Mouse (Mus musculus): ENCODE data around the gene Kdr.

Kdr gene

GRCm38 (mm10) chr5:75978374-75979100 is at the start of gene Kdr:
Gene Kdr (minus strand): TSS chr5:75978458.
- no peak for DNase-seq

DNA sequence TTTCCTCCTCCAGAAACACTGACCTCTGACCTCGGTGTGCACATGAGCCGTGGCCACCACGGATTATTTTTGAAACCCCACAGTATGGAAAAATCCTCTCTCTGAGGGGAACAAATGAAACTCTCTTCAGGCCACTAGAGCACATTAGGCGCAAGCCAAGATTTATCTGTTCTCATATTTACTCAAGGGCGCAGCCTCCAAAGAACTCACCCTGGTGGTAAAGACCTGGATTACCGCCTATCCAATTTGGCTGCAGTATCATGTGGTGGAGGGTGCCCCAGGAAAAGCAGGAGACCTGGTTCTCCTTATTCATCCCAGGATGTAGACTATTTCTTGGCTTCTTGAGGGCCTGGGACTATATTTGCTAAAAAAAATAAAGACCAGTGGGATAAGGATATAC is 48.5 kb upstream of the Kdr start:
- no peak for DNase-seq

- peak; percentile 8 for DNase-seq
These were observed 47.9 kb upstream of the Kdr start for GRCm38 (mm10) chr5:76025996-76026665.

DNA sequence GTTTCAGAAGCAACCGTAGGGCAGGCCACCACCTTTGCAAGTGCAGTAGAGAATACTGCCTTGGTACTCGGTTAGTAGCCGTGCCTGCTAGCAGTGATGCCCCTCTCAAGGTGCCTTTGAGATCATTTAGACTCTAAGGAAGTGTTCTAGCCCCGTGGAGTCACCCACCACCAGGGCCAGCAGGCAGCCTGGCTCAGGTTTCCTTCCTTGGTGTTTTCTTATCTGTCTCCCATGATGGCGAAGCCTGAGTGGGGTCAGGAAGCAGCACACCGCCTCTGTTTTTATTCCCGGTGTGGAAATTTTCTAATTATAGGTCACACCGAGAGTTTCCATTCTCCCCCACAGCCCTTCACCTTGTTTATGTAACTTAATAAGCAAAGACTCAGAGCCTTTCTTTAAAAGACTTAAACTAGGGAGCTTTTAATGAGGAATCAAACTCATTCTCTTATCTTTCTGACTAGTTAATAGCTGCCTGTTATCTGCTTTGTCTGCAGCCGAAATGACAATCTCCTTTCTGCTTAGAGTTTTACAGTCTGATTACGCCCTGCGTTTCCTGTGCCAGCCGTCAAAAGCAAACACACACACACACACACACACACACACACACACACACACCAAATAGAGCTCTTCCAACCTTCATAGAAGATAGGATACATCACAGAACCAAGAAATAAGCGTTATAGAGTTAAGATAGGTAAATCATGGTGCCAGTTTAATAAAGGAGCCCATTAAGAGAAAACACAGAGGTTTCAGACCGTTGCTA is 44.9 kb upstream of the Kdr start:
- DNase-seq = no peak

GRCm38 (mm10) chr5:76022436-76022835 is 44.2 kb upstream of the Kdr start:
- DNase-seq = no peak

DNA sequence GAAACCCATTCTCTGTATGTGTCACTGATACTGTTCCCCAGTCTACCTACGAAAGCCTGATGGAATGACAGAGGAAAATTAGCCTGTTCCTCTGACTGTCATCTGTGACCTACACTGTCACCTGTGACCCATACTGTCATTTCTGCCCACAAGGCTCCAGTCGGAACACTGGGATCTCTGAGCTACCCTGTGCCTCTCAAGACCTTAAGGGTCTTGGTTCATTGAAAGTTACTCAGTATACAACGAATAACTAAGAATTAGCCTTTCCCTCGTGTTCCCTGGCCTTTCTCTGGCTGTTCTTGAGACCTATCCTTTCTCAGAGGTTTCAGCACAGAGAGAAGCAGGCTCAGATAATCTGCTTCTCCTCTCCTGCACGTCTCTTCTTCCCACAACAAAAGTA is 40.1 kb upstream of the Kdr start:
- DNase-seq = no peak

DNA sequence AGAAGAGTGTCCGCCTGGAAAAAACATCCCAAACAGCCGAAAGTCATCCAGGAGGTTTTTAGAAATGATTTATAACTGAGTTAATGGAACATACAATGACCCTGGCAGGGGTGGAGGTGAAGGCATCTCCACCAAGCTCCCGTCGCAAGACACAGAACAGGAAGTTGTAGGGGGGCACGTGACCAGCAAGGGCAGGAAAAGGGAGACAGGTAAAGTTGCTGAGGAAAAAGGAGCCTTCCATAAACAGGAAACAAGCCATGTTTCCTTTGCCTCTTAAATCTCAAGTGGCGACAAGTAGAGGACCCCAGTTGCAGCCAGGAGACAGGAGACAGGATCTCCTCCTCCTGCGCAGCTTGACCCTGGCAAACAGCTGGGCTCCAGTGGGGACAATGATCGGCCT is 37.8 kb upstream of the Kdr start:
- no peak for DNase-seq

GRCm38 (mm10) chr5:76013881-76014431 is 35.7 kb upstream of the Kdr start:
- no peak for DNase-seq

GRCm38 (mm10) chr5:76006403-76006802 is 28.1 kb upstream of the Kdr start:
- DNase-seq = no peak

GRCm38 (mm10) chr5:75990212-75990611 is 12.0 kb upstream of the Kdr start:
- DNase-seq = no peak

GRCm38 (mm10) chr5:75987530-75987929 is 9.3 kb upstream of the Kdr start:
- no peak for DNase-seq

- no peak for DNase-seq
These were observed 2.5 kb upstream of the Kdr start for GRCm38 (mm10) chr5:75980521-75981311.

GRCm38 (mm10) chr5:75979108-75979507 is 850 bp upstream of the Kdr start:
- no peak for DNase-seq

DNA sequence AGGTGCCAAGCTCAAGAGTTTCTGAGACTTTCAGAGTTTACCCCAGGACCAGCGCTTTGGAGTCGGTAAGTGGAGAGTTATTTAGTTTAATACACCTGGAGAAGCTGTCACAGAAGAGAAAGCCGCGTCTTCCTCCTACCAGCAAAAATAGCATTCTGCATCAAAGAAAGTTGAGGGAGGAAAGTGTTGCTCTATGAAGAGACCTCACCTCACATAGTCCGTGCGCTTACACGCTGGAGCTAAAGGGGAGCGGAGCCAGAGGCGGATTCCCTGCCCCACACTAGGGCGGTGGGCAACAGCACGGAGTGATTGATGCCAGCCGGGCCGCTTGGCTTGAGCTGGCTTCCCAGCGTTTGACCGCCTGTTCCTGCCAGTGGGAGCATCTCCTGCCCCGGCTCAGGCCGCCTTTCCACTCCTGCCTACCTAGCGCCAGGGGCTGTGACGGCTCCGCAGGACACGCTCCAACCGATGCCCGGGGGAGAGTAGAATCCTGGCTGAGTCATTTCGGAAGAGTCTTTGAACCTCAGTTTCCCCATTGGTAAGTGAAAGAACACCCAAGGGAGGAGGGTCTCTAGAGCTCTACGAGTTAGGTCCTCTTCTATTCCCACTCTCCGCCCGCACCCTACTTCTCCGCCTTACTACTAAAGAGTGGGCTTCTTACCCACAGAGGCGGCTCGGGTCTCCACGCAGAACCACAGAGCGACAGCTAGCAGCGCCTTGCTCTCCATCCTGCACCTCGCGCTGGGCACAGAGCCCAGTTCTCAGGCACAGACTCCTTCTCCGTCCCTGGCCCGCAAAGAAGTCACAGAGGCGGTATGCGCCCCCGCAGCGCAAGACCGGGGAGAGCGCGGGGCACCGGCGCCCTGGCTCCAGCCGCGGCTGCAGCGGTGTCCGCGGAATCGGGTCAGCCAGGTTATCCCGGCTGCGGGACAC is 551 bp downstream of the Kdr start:
- no peak for DNase-seq

GRCm38 (mm10) chr5:75976696-75977095 is 1.6 kb downstream of the Kdr start:
- DNase-seq = no peak

DNA sequence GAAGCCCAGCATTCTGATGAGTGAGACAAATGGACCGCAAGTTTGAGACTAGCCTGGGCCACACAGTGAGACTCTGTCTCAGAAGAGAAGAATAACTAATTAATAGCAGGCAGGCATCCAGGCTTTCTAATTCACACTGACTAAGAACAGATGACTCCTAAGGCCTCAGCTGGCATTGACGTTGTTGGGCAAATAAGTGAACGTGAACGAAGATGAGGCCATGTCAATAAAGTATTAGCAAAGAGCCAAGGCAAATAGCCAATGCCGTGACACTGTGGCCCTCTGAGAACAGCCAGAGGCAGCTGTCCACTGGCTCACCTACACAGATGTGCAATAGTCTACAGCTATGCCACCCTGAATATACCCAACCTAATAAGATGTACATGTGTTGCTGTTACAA is 2.9 kb downstream of the Kdr start:
- no peak for DNase-seq

DNA sequence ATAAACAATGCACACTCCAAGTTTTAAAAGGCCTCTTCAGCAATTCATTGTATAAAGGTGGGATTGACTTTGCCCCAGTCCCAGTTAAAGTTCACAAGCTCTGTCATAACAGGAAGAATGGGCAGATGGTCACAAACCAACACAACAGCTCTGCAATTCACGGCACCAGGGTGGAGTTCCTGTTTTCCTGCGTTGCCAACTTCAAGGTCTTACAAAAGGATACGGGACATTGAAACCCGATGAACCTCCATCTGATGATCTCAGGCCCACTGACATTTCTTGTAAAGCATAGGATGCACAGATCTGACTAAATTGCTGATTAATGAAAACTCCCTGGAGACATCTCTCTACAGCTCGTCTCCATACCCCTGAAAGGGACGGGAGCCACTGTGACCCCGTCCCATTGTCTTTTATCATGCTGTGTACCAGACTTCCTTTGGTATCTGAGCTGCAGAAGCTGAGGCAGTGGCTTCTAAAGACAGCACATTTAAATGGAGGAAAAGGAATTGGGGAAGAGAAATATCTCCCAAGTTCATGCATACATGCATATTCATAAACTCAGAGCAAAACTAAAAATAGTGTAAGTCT is 3.6 kb downstream of the Kdr start:
- DNase-seq = no peak

GRCm38 (mm10) chr5:75969887-75970286 is 8.4 kb downstream of the Kdr start:
- no peak for DNase-seq

GRCm38 (mm10) chr5:75962558-75962957 is 15.7 kb downstream of the Kdr start:
- no peak for DNase-seq

GRCm38 (mm10) chr5:75961741-75962469 is 16.4 kb downstream of the Kdr start:
- DNase-seq = no peak

DNA sequence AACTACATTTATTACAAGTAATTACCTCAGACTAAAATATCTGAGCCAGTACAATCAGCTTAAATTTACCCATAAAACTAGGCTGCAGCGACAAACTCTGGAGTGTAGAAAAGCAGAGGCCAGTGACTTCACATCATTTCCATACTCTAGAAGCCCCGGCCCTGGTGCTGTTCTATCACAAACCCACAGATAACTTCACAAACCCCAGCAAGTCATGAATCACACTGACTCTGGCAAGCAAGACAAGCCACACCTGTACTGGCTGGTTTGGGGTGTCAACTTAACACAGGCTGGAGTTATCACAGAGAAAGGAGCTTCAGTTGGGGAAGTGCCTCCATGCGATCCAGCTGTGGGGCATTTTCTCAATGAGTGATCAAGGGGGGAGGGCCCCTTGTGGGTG is 18.4 kb downstream of the Kdr start:
- DNase-seq = no peak
